Mouse (Mus musculus): ENCODE measurements around the gene Olfr586.

Olfr586 gene

DNA sequence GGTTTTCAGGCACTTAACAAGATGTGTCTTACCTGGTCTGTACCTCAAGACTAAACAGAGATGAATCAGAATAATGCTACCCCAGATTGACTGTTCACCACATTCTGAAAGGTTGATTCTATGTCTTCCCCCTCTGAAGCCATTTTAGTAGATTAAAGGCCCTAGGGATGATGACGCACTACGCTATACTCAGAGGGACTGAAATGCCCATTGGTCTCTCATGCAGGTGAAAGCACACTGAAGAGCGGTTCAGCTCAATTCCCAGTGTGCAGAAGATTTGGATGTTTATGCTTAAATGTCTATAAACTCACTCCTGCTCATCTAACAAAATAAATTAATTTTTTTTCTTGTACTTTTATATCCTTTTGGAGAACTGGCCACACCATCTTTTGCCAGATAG, at the start of gene Olfr586:
Gene Olfr586 (minus strand): TSS at position 101 of the 400 bp plus-strand sequence.
- DNase-seq (ENCODE audit: low spot score in 2 of 2), result no peak

DNA sequence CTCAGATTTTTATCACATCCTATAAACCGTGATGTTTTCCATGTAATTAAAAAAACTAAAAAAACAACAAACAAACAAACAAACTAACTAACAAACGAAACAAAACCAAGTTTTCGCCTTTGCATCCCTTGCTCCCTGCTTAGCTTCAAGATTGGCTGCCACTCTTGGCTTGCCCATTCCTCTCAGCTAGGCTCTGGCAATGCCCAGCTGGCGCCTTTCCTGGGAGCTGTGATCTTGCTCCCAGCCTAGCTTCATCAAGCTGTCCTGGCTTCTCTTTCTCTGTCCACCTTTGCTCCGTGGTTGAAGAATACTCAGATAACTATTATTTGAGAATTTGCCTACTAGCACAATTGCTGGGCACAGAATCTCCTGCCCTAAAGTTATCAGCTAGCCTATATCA, 44.3 kb upstream of the Olfr586 start:
- no peak for DNase-seq (ENCODE audit: low spot score in 2 of 2)

DNA sequence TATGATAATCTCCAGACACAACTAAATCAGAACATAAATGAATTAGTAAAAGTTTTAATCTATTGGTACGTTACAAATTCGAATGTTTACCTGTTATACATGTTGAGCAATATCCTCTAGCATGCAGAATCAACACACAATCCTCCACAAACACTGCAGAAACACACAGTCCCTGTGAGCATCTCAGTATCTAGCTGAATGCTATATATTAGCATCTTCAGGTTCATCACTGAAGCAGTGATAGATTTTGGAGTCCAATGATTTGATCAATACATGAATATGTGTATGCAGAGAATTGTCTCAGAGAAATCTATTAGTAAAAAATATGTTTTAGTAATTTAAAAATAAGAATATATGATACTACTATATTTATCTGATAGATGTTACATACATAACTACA, 30.8 kb upstream of the Olfr586 start, which contains the start of gene Olfr589:
Gene Olfr589 (minus strand): TSS at position 101 of the 400 bp plus-strand sequence.
- DNase-seq (ENCODE audit: low spot score in 2 of 2), result no peak

DNA sequence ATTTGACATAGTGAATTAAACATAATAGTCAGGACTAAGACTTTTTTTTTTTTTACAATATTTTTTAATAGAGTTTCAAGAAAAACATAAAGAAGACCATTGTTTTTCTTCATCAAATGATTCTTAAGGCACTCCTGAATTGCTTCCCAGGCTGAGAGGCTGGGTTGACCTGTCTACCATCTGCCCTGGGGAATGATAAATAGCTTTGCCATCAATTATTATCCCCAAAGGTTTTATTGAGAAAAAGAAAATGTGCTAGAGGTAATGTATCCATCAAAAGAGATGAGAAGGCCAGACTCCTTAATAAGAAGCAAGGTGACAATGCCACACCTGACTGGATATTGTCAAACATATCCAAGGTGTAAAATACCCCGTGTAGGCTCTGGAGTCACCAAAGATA, 15.1 kb upstream of the Olfr586 start, which contains the start of gene Olfr588-ps1:
Gene Olfr588-ps1 (plus strand): TSS at position 301 of the 400 bp plus-strand sequence.
- DNase-seq (ENCODE audit: low spot score in 2 of 2), result no peak

DNA sequence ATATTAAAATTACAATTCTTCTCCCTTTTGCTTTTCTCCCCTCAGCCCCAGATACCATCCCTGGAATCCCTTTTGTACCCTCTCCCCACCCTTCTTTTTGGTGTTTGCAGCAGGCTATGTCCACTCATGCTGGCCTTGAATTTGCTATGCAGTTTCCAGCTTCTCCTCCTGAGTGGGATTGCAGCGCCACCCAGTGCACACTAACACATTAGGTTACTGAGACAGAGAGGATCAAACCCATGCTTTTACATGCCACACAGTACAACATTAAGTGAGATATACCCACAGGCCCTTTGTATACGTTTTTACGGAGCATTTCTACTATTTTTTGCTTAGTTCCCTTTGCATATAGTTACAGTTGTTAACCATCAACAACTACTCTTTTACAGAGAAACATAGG, 6.0 kb downstream of the Olfr586 start:
- DNase-seq (ENCODE audit: low spot score in 2 of 2), result no peak

DNA sequence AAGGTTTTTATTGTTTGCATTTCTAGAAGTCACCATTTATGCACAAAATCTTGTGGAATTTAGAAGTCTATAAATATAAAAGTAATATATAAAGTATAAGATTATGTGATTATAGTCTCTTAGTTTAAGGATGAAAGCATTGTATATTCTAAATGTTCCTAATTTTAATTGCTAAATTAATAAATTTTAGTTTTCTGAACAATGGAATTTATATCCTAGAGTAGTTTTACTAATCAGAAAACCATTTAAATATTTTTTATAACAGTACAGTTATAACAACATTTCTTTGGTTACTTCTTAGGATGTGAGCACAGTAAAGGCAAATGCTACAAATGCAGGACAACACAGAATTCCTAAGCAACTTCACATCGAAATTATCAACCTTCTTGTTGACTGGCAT, 28.0 kb downstream of the Olfr586 start, which contains the start of gene Olfr585:
Gene Olfr585 (plus strand): TSS at position 301 of the 400 bp plus-strand sequence.
- DNase-seq (ENCODE audit: low spot score in 2 of 2), result no peak

DNA sequence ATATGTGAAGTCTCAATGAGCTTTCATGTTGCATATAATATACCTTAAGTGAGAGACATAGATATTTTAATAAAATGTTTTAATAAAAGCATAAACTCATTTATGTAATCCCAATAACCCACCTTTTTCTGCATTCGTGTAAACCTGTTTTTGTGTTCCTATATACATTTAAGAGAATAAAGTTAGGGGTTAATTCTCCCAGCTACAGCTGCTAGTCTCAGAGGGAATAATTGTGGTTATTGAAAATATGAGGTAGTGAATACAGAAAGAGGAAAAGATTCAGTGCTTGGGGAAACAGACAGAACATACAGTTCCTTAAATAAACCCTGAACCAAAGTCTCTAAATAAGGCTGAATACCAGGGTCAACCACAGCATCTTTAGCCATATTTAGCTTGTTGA, 43.9 kb downstream of the Olfr586 start, which contains the start of gene Olfr584:
Gene Olfr584 (plus strand): TSS at position 301 of the 400 bp plus-strand sequence.
- DNase-seq (ENCODE audit: low spot score in 2 of 2), result no peak
